Mouse (Mus musculus) midbrain, embryonic 16.5 days (tissue): ENCODE results near the gene Cmklr1. TPM values are rescaled to one million over a fixed set of nuclear protein-coding genes. Genes with fewer than 3 reads are reported as not detected.

Experiments
- ATAC-seq: fragments of 200-750 bp; cut with Nextera tagmentation; 2 replicates; pipeline ENCODE4 v1.8.0; 2017; ENCODE audit warnings: moderate TSS enrichment
- H3K27ac ChIP-seq: fragments of 300-500 bp; sonication (generic); 2 replicates; pipeline ENCODE4 v1.5.1; 2014; ENCODE audit warnings: mild to moderate bottlenecking, low read length, mixed read lengths
- H3K27me3 ChIP-seq: fragments of 300-500 bp; sonication (generic); 2 replicates; pipeline ENCODE4 v1.6.1; 2014; ENCODE audit warnings: low read depth, low read length, mixed read lengths; ENCODE audit not compliant: control insufficient read depth, insufficient read depth
- H3K36me3 ChIP-seq: fragments of 300-500 bp; sonication (generic); 2 replicates; pipeline ENCODE4 v1.6.1; 2014; ENCODE audit warnings: mild to moderate bottlenecking, low read length, moderate library complexity, mixed read lengths; ENCODE audit not compliant: control insufficient read depth, insufficient read depth
- H3K4me1 ChIP-seq: fragments of 300-500 bp; sonication (generic); 2 replicates; pipeline ENCODE4 v1.6.1; 2014; ENCODE audit warnings: mild to moderate bottlenecking, low read length, mixed read lengths; ENCODE audit not compliant: control insufficient read depth, insufficient read depth
- H3K4me2 ChIP-seq: fragments of 300-500 bp; sonication (generic); 2 replicates; pipeline ENCODE4 v1.6.1; 2014; ENCODE audit warnings: mild to moderate bottlenecking, low read length, mixed read lengths
- H3K4me3 ChIP-seq: fragments of 300-500 bp; sonication (generic); 2 replicates; pipeline ENCODE4 v1.5.1; 2014; ENCODE audit warnings: low read depth, mild to moderate bottlenecking, low read length, moderate library complexity, mixed read lengths
- H3K9ac ChIP-seq: fragments of 300-500 bp; sonication (generic); 2 replicates; pipeline ENCODE4 v1.6.1; 2014; ENCODE audit warnings: low read depth, low read length, mixed read lengths
- H3K9me3 ChIP-seq: fragments of 300-500 bp; sonication (generic); replicated peaks from 2 replicates; pipeline ENCODE4 v1.6.1; 2014; ENCODE audit warnings: mild to moderate bottlenecking, low read length, mixed read lengths; ENCODE audit not compliant: control insufficient read depth, poor library complexity, severe bottlenecking
- WGBS: fragments of 180-500 bp; shearing (Covaris S2); extraction: QIAGEN DNeasy Blood & Tissue Kit; methylation state at CpG from one replicate; pipeline ENCODE4 v1.1.7; 2014; 5-methylcytosine and 5-hydroxymethylcytosine counted together
- polyA plus RNA-seq: library from polyadenylated mRNA; unstranded; fragments of >200 nt; fragmentation: Nextera tagmentation; extraction: Ambion mirVana; gene quantifications from 2 replicates; pipeline ENCODE4 v1.2.1, GENCODE M21; 2015

Cmklr1 gene
- polyA plus RNA-seq, 1 experiment from 2014 or later: 1.3 TPM

- Histone ChIP-seq H3K4me2 (no peak overlapping the region), H3K4me3 (no peak overlapping the region), H3K9me3 (no peaks in the 10 kb centered on the region), H3K4me1 (no peaks in the 10 kb centered on the region), H3K36me3 (no peaks in the 10 kb centered on the region), H3K9ac (no peak overlapping the region), H3K27ac (no peak overlapping the region), H3K27me3 (no peaks in the 10 kb centered on the region)
- no peak for ATAC-seq
- 79% methylated on average over 12 of the region's 12 CpGs for WGBS
These were observed 14.5 kb upstream of the Cmklr1 start for GRCm38 (mm10) chr5:113664629-113665195.

GRCm38 (mm10) chr5:113664127-113664526 lies 13.9 kb upstream of the Cmklr1 start:
- 92% methylated on average over 6 of the region's 6 CpGs for WGBS
- no peaks in the 10 kb centered on the region for H3K27me3 ChIP-seq

GRCm38 (mm10) chr5:113660872-113661271 lies 10.6 kb upstream of the Cmklr1 start:
- Histone ChIP-seq H3K9ac (no peak overlapping the region), H3K36me3 (no peaks in the 10 kb centered on the region), H3K4me2 (no peak overlapping the region), H3K4me1 (no peaks in the 10 kb centered on the region), H3K27me3 (no peaks in the 10 kb centered on the region), H3K27ac (no peak overlapping the region), H3K4me3 (no peak overlapping the region), H3K9me3 (no peaks in the 10 kb centered on the region)
- no peak for ATAC-seq
- WGBS: 72% methylated on average over 10 of the region's 10 CpGs

More at GRCm38 (mm10) chr5:113664127-113664526, 13.9 kb upstream of the Cmklr1 start:
- Histone ChIP-seq H3K4me2 (no peak overlapping the region), H3K36me3 (no peaks in the 10 kb centered on the region), H3K9me3 (no peaks in the 10 kb centered on the region), H3K4me1 (no peaks in the 10 kb centered on the region), H3K27ac (no peak overlapping the region), H3K9ac (no peak overlapping the region), H3K4me3 (no peak overlapping the region)
- no peak for ATAC-seq

GRCm38 (mm10) chr5:113654821-113655220 lies 4.6 kb upstream of the Cmklr1 start:
- Histone ChIP-seq H3K27me3 (0 out of 2 replicates have a peak, but pooled peaks cover 4% of the 10 kb centered on the region), H3K4me3 (no peak overlapping the region), H3K9me3 (no peaks in the 10 kb centered on the region), H3K9ac (no peak overlapping the region), H3K4me1 (peaks cover 2% of the 10 kb centered on the region; the same call in 1 of the 2 replicates), H3K36me3 (no peaks in the 10 kb centered on the region), H3K27ac (no peak overlapping the region), H3K4me2 (no peak overlapping the region)
- 79% methylated on average over 12 of the region's 12 CpGs for WGBS
- no peak for ATAC-seq

- H3K27me3 ChIP-seq: 0 out of 2 replicates have a peak, but pooled peaks cover 4% of the 10 kb centered on the region
- peaks cover 2% of the 10 kb centered on the region; the same call in 1 of the 2 replicates for H3K4me1 ChIP-seq
- H3K4me2 ChIP-seq: no peak overlapping the region
- 78% methylated on average over 11 of the region's 11 CpGs for WGBS
- no peaks in the 10 kb centered on the region for H3K9me3 ChIP-seq
- no peak overlapping the region for H3K9ac ChIP-seq
- no peak for ATAC-seq
- H3K4me3 ChIP-seq: no peak overlapping the region
- no peaks in the 10 kb centered on the region for H3K36me3 ChIP-seq
- H3K27ac ChIP-seq: no peak overlapping the region
These were observed 4.0 kb upstream of the Cmklr1 start for GRCm38 (mm10) chr5:113654206-113654605.

GRCm38 (mm10) chr5:113652215-113652614 lies 2.0 kb upstream of the Cmklr1 start:
- Histone ChIP-seq H3K4me3 (no peak overlapping the region), H3K9ac (no peak overlapping the region), H3K9me3 (no peaks in the 10 kb centered on the region), H3K36me3 (no peaks in the 10 kb centered on the region), H3K4me2 (no peak overlapping the region), H3K4me1 (peaks cover 2% of the 10 kb centered on the region; the same call in 1 of the 2 replicates), H3K27me3 (0 out of 2 replicates have a peak, but pooled peaks cover 4% of the 10 kb centered on the region), H3K27ac (no peak overlapping the region)
- no peak for ATAC-seq
- 21% methylated on average over 5 of the region's 5 CpGs for WGBS

GRCm38 (mm10) chr5:113648647-113649211 lies 1.5 kb downstream of the Cmklr1 start:
- Histone ChIP-seq H3K4me2 (no peak overlapping the region), H3K9me3 (no peaks in the 10 kb centered on the region), H3K4me3 (no peak overlapping the region), H3K27me3 (0 out of 2 replicates have a peak, but pooled peaks cover 4% of the 10 kb centered on the region), H3K36me3 (no peaks in the 10 kb centered on the region), H3K4me1 (peaks cover 2% of the 10 kb centered on the region; the same call in 1 of the 2 replicates), H3K27ac (no peak overlapping the region), H3K9ac (no peak overlapping the region)
- WGBS: 84% methylated on average over 5 of the region's 5 CpGs
- ATAC-seq: no peak

- no peak for ATAC-seq
- Histone ChIP-seq H3K27ac (no peak overlapping the region), H3K4me1 (peaks cover 7% of the 10 kb centered on the region; the same call in 1 of the 2 replicates), H3K36me3 (no peaks in the 10 kb centered on the region), H3K4me3 (no peak overlapping the region), H3K27me3 (0 out of 2 replicates have a peak, but pooled peaks cover 4% of the 10 kb centered on the region), H3K9ac (no peak overlapping the region), H3K9me3 (no peaks in the 10 kb centered on the region), H3K4me2 (no peak overlapping the region)
- 94% methylated on average over 8 of the region's 8 CpGs for WGBS
These were observed 3.1 kb downstream of the Cmklr1 start for GRCm38 (mm10) chr5:113647141-113647540.

- WGBS: 87% methylated on average over 4 of the region's 4 CpGs
- Histone ChIP-seq H3K4me3 (no peak overlapping the region), H3K4me2 (no peak overlapping the region), H3K27me3 (no peaks in the 10 kb centered on the region), H3K9me3 (no peaks in the 10 kb centered on the region), H3K9ac (no peak overlapping the region), H3K27ac (no peak overlapping the region), H3K36me3 (no peaks in the 10 kb centered on the region), H3K4me1 (peaks cover 7% of the 10 kb centered on the region; the same call in 1 of the 2 replicates)
- no peak for ATAC-seq
These were observed 5.7 kb downstream of the Cmklr1 start for GRCm38 (mm10) chr5:113644520-113644919.
